Mouse (Mus musculus) heart, embryonic 16.5 days (tissue): ENCODE measurements around the gene C1qtnf4. TPM values are rescaled to one million over a fixed set of nuclear protein-coding genes. Genes with fewer than 3 reads are reported as not detected.
A peak's percentile ranks its signal among the peaks of the same experiment; 100 is the strongest.

Experiments
- ATAC-seq: fragments of 200-750 bp; cut with Nextera tagmentation; replicated peaks from 2 replicates; pipeline ENCODE4 v1.8.0; 2017; ENCODE audit warnings: moderate number of reproducible peaks; ENCODE audit not compliant: insufficient read depth, low FRiP score; ENCODE audit errors: extremely low read depth
- H3K27ac ChIP-seq: fragments of 300-500 bp; sonication (generic); 2 replicates; pipeline ENCODE4 v1.5.1; 2014; ENCODE audit warnings: mild to moderate bottlenecking, low read length, control low read depth, moderate library complexity
- H3K27me3 ChIP-seq: fragments of 300-500 bp; sonication (generic); 2 replicates; pipeline ENCODE4 v1.6.1; 2014; ENCODE audit warnings: low read length, mixed read lengths; ENCODE audit not compliant: control insufficient read depth, insufficient read depth
- H3K36me3 ChIP-seq: fragments of 300-500 bp; sonication (generic); 2 replicates; pipeline ENCODE4 v1.6.1; 2014; ENCODE audit not compliant: control insufficient read depth, insufficient read depth
- H3K4me1 ChIP-seq: fragments of 300-500 bp; sonication (generic); 2 replicates; pipeline ENCODE4 v1.6.1; 2014; ENCODE audit warnings: low read length, mixed read lengths; ENCODE audit not compliant: control insufficient read depth, insufficient read depth
- H3K4me2 ChIP-seq: fragments of 300-500 bp; sonication (generic); 2 replicates; pipeline ENCODE4 v1.6.1; 2014; ENCODE audit warnings: low read depth, mild to moderate bottlenecking, control low read depth, low read length
- H3K4me3 ChIP-seq: fragments of 300-500 bp; sonication (generic); 2 replicates; pipeline ENCODE4 v1.5.1; 2014; ENCODE audit warnings: mild to moderate bottlenecking, control low read depth, low read length
- H3K9ac ChIP-seq: fragments of 300-500 bp; sonication (generic); 2 replicates; pipeline ENCODE4 v1.6.1; 2014; ENCODE audit warnings: low read length, control low read depth
- H3K9me3 ChIP-seq: fragments of 300-500 bp; sonication (generic); replicated peaks from 2 replicates; pipeline ENCODE4 v1.6.1; 2016; ENCODE audit warnings: low read length; ENCODE audit not compliant: control insufficient read depth
- WGBS: fragments of 180-500 bp; shearing (Covaris S2); extraction: QIAGEN DNeasy Blood & Tissue Kit; methylation state at CpG from one replicate; pipeline ENCODE4 v1.1.7; 2014; 5-methylcytosine and 5-hydroxymethylcytosine counted together
- polyA plus RNA-seq: library from polyadenylated mRNA; unstranded; fragments of >200 nt; fragmentation: Nextera tagmentation; extraction: Ambion mirVana; gene quantifications from 2 replicates; pipeline ENCODE4 v1.2.1, GENCODE M21; 2015

C1qtnf4 gene
- polyA plus RNA-seq, result 10.8 and 11.2 TPM in 2 replicates

DNA sequence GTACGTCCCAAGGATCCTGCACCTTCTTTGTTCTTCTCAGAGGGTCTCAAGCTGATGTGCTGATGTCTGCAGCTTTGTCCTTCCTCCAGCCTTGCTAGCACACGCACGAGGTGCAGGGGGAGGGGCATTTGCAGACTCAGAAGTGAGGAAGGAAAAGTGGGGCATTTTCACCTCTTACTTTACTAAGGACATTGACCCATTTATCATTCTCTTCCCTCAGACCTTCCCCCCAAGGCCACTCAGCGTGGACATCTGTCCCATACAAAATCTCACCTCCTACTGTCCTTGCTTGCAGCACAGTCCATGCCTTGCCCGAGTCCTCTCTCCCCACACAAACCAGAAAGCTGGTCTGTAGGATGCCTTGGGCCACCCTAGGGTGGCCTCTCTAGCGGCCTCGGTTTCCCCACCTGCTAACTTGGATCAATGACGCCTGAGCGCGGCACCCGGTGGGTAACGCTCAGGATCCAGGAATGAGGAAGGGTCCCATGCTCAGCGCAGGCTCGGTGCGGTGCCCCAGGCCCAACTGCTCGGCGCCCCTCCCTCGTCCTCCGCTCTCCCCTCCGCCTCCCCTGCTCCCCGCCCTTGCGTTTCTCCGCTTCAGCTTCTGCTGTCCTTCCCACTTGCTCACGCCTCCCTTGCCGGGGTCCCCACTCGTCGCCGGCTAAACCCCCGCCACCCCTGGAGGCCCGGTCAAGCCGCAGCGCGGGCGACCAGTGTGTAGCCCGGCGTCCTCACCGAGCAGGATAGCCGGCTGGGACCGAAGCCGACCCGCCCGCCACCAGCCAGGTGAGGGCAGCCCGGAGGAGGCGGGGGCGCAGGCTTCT is at the start of gene C1qtnf4:
C1qtnf4 (plus strand) TSS at position 643 of the 824 bp plus-strand sequence.
- no peaks in the 10 kb centered on the region for H3K36me3 ChIP-seq
- H3K4me1 ChIP-seq, result peaks cover 9% of the 10 kb centered on the region; the same call in 1 of the 2 replicates
- H3K4me2 ChIP-seq, result peak within 1 kb of the TSS; percentile 73
- WGBS, result 3% methylated on average over 45 of the region's 45 CpGs
- H3K27me3 ChIP-seq, result peaks cover 19% of the 10 kb centered on the region
- ATAC-seq, result peak; percentile 29; the same call in 1 of the 2 replicates
- H3K27ac ChIP-seq, result no peak within 1 kb of the TSS
- no peaks in the 10 kb centered on the region for H3K9me3 ChIP-seq
- H3K4me3 ChIP-seq, result peak within 1 kb of the TSS; percentile 53
- peak within 1 kb of the TSS; percentile 63 for H3K9ac ChIP-seq

DNA sequence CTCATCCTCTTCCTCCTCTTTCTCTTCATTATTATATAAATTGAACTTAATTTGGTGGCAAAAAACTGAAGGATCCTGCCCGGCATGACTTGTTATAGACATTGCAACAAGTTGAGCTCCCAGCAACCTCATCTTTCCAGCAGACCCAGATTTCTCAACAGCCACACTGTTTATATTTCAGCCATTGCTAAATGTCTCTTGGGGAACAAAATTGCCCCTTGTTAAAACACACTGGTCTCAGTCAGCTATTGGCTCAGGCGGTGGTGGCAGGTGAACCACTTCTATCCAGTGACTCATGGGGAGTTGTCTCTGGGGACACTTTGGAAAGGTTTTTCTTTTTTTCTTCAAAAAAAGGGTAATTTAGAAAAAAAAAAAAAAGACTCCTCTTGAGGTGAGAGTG is 47.0 kb upstream of the C1qtnf4 start:
- H3K9ac ChIP-seq, result no peak overlapping the region
- no peak overlapping the region for H3K4me2 ChIP-seq
- WGBS, result 93% methylated on average over 2 of the region's 2 CpGs
- no peak for ATAC-seq
- no peaks in the 10 kb centered on the region for H3K27me3 ChIP-seq
- H3K9me3 ChIP-seq, result no peaks in the 10 kb centered on the region
- no peak overlapping the region for H3K27ac ChIP-seq
- no peaks in the 10 kb centered on the region for H3K36me3 ChIP-seq
- no peak overlapping the region for H3K4me3 ChIP-seq
- H3K4me1 ChIP-seq, result no peaks in the 10 kb centered on the region

DNA sequence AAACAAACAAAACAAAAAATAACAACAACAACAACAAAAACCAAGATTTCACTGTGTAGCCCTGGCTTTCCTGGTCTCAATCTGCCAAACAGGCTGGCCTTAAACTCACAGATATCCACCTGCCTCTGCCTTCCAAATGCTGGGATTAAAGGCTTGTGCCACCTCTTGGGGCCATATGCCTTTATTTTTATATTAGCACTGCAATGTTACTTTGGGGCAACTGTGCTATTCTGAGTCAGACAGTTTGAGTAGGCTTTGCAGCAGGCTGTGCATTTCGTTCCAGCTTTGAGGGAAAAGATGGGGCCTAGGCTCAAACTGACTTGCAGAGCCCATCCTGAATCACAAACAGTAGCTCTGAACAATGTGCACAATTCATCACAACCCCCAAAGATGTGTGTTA is 42.0 kb upstream of the C1qtnf4 start:
- Histone ChIP-seq H3K27ac (no peak overlapping the region), H3K27me3 (no peaks in the 10 kb centered on the region), H3K9me3 (no peaks in the 10 kb centered on the region), H3K4me3 (no peak overlapping the region), H3K36me3 (no peaks in the 10 kb centered on the region), H3K4me2 (no peak overlapping the region), H3K9ac (no peak overlapping the region), H3K4me1 (peaks cover 13% of the 10 kb centered on the region)
- WGBS, result 75% methylated on average over 1 of the region's 1 CpGs
- no peak for ATAC-seq

DNA sequence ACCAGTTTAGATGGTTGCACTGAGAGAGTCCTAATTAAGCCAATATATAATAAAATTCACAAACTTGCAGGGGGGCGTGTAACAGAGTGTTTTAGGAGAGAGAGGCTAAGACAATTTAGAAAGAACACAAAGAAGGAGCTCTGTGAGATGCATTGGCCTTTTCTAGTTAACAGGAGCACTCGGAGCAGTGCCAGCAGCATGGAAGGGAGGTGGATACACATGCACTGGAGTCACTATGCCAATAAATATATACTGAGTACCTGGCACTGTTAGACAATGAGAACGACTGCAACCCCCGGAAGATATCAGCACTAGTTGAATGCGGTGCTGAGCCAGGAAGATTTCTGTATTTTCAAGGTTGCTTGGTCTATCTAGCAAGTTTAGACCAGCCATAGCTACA is 41.4 kb upstream of the C1qtnf4 start:
- 71% methylated on average over 5 of the region's 5 CpGs for whole genome bisulfite sequencing
- no peak overlapping the region for H3K4me3 ChIP-seq
- H3K4me1 ChIP-seq, result peaks cover 18% of the 10 kb centered on the region
- no peaks in the 10 kb centered on the region for H3K27me3 ChIP-seq
- H3K36me3 ChIP-seq, result no peaks in the 10 kb centered on the region
- H3K27ac ChIP-seq, result no peak overlapping the region
- H3K9me3 ChIP-seq, result no peaks in the 10 kb centered on the region
- H3K9ac ChIP-seq, result no peak overlapping the region
- H3K4me2 ChIP-seq, result no peak overlapping the region
- no peak for ATAC-seq

DNA sequence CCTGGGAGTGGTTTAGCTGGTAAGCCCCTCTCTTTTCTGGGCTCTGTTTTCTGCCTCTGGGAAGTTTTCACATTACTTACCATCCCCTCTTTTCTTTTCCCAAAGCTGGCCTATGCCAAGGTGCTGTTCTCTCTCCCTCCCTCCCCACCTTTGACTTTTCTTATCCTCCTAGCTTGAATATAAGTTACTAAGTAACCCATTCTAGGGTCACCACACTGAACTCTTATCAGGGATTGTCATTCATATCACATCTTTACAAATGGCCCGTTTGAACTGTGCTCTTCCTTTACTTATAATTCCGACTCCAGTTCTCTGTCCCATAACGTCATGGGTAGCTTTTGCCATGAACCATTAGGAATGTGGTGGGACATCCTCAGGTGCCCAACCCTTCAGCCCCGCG is 40.4 kb upstream of the C1qtnf4 start:
- no peaks in the 10 kb centered on the region for H3K9me3 ChIP-seq
- no peak overlapping the region for H3K4me3 ChIP-seq
- peaks cover 18% of the 10 kb centered on the region for H3K4me1 ChIP-seq
- no peak overlapping the region for H3K9ac ChIP-seq
- WGBS, result 78% methylated on average over 5 of the region's 5 CpGs
- peaks cover 2% of the 10 kb centered on the region; the same call in 1 of the 2 replicates for H3K36me3 ChIP-seq
- H3K27me3 ChIP-seq, result no peaks in the 10 kb centered on the region
- H3K4me2 ChIP-seq, result no peak overlapping the region
- no peak overlapping the region for H3K27ac ChIP-seq
- no peak for ATAC-seq

DNA sequence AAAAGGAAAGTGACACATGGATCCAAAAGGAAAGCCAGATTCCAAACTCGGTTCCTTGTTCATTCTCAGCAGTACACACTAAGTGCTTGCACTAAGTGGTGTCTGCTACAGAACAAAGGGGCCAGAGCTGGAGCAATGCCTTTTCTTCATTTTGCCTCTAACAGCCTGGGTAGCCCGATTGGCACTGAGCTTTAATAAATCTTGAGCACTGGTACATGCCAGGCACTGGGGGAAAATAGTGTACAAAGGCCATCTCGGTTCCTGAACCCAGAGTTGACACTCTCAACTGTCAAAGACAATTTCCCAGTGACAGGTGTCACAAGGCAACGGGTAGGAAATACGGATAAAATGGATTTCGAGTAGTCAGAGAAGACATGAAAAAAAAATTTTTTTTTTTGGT is 39.5 kb upstream of the C1qtnf4 start:
- peaks cover 11% of the 10 kb centered on the region for H3K36me3 ChIP-seq
- WGBS, result 43% methylated on average over 6 of the region's 6 CpGs
- H3K9ac ChIP-seq, result peak overlapping the region; percentile 76
- H3K4me3 ChIP-seq, result peak overlapping the region; percentile 99
- no peaks in the 10 kb centered on the region for H3K27me3 ChIP-seq
- H3K4me1 ChIP-seq, result peaks cover 18% of the 10 kb centered on the region
- H3K9me3 ChIP-seq, result no peaks in the 10 kb centered on the region
- ATAC-seq, result no peak
- H3K27ac ChIP-seq, result peak overlapping the region; percentile 91
- H3K4me2 ChIP-seq, result peak overlapping the region; percentile 85

DNA sequence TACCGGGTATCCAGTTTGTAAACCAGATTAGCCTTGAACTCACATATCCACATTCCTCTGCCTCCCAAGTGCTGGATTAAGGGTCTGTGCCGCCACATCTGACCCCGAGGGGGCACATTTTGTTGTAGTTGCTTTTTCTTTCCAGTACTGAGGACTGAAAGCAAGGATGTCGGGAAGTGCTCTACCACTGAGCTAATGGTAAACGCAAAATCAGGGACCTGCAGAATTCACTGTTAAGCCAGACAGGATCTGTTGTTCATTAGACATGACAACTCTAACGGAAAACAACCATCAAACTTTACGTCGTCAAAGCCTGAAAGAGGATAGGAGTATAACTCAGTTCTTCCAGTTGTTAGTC is 39.1 kb upstream of the C1qtnf4 start:
- peak overlapping the region; percentile 99 for H3K4me3 ChIP-seq
- peaks cover 18% of the 10 kb centered on the region for H3K4me1 ChIP-seq
- 5% methylated on average over 8 of the region's 8 CpGs for WGBS
- H3K27me3 ChIP-seq, result no peaks in the 10 kb centered on the region
- H3K9me3 ChIP-seq, result no peaks in the 10 kb centered on the region
- H3K27ac ChIP-seq, result peak overlapping the region; percentile 91
- H3K4me2 ChIP-seq, result peak overlapping the region; percentile 85
- ATAC-seq, result peak; percentile 15
- peaks cover 15% of the 10 kb centered on the region for H3K36me3 ChIP-seq
- peak overlapping the region; percentile 76 for H3K9ac ChIP-seq

DNA sequence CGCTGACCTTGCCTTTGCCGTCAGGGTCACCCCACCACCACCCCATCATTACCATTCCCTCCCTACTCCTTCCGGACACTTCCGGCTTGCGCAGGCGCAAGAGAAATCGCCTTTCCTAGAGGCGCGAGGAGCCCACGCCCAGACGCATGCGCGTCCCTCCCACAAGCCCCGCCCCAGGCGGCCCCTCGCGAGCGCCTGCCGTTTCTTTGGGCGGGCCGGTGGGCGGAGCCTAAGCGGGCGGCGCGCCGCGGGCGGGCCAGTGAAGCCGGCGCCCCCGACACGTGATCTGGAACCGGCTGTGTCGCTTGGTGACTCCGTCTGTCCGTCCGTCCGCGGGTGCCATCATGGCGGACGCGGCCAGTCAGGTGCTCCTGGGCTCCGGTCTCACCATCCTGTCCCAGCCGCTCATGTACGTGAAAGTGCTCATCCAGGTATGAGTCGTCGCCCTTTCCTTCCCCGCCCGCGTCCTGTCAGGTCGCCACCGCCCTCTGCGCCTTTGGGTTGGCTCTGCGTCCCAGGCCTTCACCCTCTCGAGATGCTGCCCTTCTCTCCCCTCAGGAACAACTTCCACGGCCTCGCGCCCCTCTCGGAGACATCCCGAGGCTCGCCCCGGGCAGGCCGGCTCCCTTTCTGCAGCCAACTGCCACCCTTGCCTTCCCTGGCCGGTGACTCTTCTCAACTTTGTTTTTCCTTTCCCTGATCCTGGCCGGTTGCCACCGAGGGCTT is 38.5 kb upstream of the C1qtnf4 start, which contains the start of gene Mtch2:
Mtch2 (plus strand) TSS at position 201 of the 726 bp plus-strand sequence.
- Histone ChIP-seq H3K4me3 (peak within 1 kb of the TSS; percentile 99), H3K36me3 (peaks cover 21% of the 10 kb centered on the region), H3K27me3 (no peaks in the 10 kb centered on the region), H3K27ac (peak within 1 kb of the TSS; percentile 91), H3K4me2 (peak within 1 kb of the TSS; percentile 85), H3K4me1 (peaks cover 18% of the 10 kb centered on the region), H3K9me3 (no peaks in the 10 kb centered on the region), H3K9ac (peak within 1 kb of the TSS; percentile 97)
- ATAC-seq, result peak; percentile 98
- WGBS, result under 1% methylated on average over 67 of the region's 67 CpGs

DNA sequence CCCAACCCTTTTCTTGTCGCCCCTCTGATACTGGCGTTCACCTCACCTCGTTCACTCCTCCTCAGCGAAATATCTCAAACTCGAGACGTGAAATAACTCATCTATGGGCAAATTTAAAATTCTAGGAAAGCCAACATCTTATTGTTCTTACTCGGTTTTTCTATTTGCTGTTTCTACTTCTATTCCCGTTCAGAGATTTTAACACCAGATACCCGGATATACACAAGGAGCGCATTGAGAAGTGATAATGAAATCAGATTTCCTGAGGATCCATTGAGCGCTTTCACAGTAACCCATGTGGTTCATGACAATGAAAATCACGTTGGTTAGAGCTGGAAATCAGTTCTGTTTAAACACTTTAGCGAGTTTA is 38.0 kb upstream of the C1qtnf4 start:
- no peak for ATAC-seq
- peak overlapping the region; percentile 91 for H3K27ac ChIP-seq
- WGBS, result under 1% methylated on average over 13 of the region's 13 CpGs

More for the DNA sequence above, 38.0 kb upstream of the C1qtnf4 start:
- Histone ChIP-seq H3K9me3 (no peaks in the 10 kb centered on the region), H3K4me3 (peak overlapping the region; percentile 99), H3K4me2 (peak overlapping the region; percentile 85), H3K36me3 (peaks cover 22% of the 10 kb centered on the region), H3K27me3 (no peaks in the 10 kb centered on the region), H3K4me1 (peaks cover 18% of the 10 kb centered on the region), H3K9ac (peak overlapping the region; percentile 97)
